Mouse (Mus musculus) olfactory bulb, adult 2 months (tissue): ENCODE results near the gene Zfp12.

Experiments used
- CTCF ChIP-seq: fragments of 200-500 bp; IDR thresholded peaks from 2 replicates; pipeline ENCODE4 v1.5.1; 2012; ENCODE audit warnings: low read depth, mild to moderate bottlenecking, low read length, moderate library complexity; ENCODE audit not compliant: insufficient read depth
- POLR2A ChIP-seq: fragments of 200-500 bp; IDR thresholded peaks from 2 replicates; pipeline ENCODE4 v1.6.1; 2012; ENCODE audit warnings: mild to moderate bottlenecking, low read depth, low read length, moderate library complexity; ENCODE audit not compliant: insufficient read depth

DNA sequence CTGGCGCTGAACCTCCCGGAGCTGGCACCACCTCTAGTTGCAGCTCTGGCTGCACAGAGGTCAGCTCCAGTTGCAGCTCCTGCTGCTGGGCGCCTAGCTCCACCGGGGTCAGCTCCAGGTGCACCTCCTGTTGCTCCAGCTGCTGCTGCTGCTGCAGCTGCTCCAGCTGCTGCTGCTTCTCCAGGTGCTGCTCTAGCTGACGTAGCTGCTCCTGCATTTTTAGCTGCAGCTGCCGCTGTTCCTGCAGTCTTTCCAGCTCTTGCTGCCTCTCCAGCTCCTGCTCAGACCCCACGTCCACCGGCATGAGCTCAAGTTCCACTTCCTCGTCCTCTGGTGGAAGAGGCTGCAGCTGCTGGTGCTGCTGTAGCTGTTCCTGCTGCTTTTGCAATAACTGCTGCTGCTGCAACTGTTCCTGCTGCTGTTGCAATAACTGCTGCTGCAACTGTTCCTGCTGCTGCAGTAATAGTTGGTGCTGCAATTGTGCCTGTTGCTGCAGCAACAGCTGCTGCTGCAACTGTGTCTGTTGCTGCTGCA, 53.5 kb downstream of the Zfp12 start:
- no peak for TF ChIP-seq CTCF
- TF ChIP-seq POLR2A: no peak
